Mouse (Mus musculus): ENCODE results near the gene Cth. TPM values are rescaled to one million over a fixed set of nuclear protein-coding genes. Genes with fewer than 3 reads are reported as not detected.

Cth gene
- polyA plus RNA-seq, 1 experiment from 2014 or later: 2.3 TPM

DNA sequence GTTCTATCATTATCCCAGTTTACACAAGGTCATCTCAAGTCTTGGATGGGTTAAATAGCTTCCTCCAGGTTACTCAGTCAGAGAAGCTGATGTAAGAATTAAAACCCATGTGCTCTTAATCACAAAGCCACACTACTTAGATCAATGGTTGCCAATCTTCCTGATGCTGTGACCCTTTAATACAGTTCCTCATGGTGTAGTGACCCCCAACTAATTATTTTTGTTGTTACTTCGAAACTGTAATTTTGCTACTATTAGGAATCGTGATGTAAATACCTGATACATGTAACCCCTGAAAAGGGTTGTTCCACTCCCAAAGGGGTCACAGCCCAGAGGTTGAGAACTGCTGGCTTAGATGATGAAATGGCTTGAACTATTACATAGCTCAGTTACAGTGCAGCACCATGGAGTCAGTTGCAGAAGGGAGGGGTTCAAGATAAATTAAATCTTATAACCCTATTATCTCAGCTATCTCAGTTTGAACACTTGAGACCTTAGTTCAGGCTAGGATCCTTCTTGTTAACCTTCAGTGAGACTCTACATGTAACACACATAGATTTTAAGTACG is 1.5 kb downstream of the Cth start:
- Histone ChIP-seq H3K27me3 (ENCODE audit: control insufficient read depth, insufficient read depth, low read length) (no peaks in the 10 kb centered on the region), H3K36me3 (replicated peaks; ENCODE audit: control insufficient read depth, insufficient read depth) (no peaks in the 10 kb centered on the region), H3K9me3 (ENCODE audit: control insufficient read depth, low read length) (no peaks in the 10 kb centered on the region), H3K4me3 (replicated peaks; ENCODE audit: low read length) (no peak overlapping the region), H3K4me2 (replicated peaks) (no peak overlapping the region), H3K27ac (no peak overlapping the region), H3K4me1 (replicated peaks; ENCODE audit: control insufficient read depth, insufficient read depth, low read length) (0 out of 2 replicates have a peak, but pooled peaks cover 2% of the 10 kb centered on the region), H3K9ac (no peak overlapping the region)
- ATAC-seq (ENCODE audit: low FRiP score) (no peak), DNase-seq (ENCODE audit: low spot score) (no peak)
- WGBS: 92% methylated on average over 3 of the region's 3 CpGs

DNA sequence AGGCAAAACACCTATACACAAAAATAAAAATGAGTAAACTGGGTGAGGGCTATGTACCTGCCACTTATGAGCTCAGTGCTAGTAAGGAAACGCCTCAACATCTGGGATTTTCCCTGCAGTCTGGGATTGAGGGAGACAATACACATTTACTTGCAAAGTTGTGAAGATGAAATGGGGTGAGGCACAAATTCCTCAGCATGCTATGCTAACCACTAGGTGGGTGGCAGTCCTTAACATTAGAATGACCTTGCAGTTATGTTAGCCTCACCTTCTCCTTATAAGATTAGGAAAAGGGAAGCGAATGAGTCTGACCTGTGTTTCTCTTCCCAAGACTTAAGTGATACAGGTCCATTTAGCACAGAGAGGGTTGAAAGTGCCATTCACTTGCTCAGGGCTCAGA is 3.5 kb downstream of the Cth start:
- ATAC-seq (ENCODE audit: low FRiP score) (no peak), DNase-seq (ENCODE audit: low spot score) (no peak)
- Histone ChIP-seq H3K36me3 (replicated peaks; ENCODE audit: control insufficient read depth, insufficient read depth) (no peaks in the 10 kb centered on the region), H3K27me3 (ENCODE audit: control insufficient read depth, insufficient read depth, low read length) (no peaks in the 10 kb centered on the region), H3K27ac (no peak overlapping the region), H3K4me2 (replicated peaks) (no peak overlapping the region), H3K9ac (no peak overlapping the region), H3K4me3 (replicated peaks; ENCODE audit: low read length) (no peak overlapping the region), H3K9me3 (ENCODE audit: control insufficient read depth, low read length) (no peaks in the 10 kb centered on the region), H3K4me1 (replicated peaks; ENCODE audit: control insufficient read depth, insufficient read depth, low read length) (0 out of 2 replicates have a peak, but pooled peaks cover 2% of the 10 kb centered on the region)
- 92% methylated on average over 2 of the region's 2 CpGs for WGBS

DNA sequence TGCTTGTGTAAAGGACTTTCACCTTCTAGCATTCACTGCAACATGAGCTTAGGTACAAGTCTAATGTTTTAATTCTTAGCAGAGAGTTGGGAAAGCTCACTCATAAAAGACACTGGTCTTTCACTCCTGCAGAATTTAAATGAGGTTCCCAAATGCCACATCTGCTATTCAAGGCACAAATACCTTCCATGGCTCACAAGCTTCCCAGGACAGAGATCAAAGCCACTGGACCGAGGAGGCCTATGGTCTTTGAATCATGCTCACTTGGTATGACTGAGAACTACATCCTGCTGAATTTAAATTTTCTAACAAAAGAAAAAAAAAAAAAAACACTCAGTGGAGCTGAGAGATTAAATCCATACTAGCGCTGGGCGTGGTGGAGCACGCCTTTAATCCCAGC is 8.5 kb downstream of the Cth start:
- H3K27ac ChIP-seq: no peak overlapping the region
- no peaks in the 10 kb centered on the region for H3K27me3 ChIP-seq (ENCODE audit: control insufficient read depth, insufficient read depth, low read length)
- DNase-seq (ENCODE audit: low spot score) (no peak), ATAC-seq (ENCODE audit: low FRiP score) (no peak)
- no peaks in the 10 kb centered on the region for H3K36me3 ChIP-seq (replicated peaks; ENCODE audit: control insufficient read depth, insufficient read depth)
- H3K9me3 ChIP-seq (ENCODE audit: control insufficient read depth, low read length): no peaks in the 10 kb centered on the region
- H3K4me3 ChIP-seq (replicated peaks; ENCODE audit: low read length): no peak overlapping the region
- no peak overlapping the region for H3K4me2 ChIP-seq (replicated peaks)
- H3K4me1 ChIP-seq (replicated peaks; ENCODE audit: control insufficient read depth, insufficient read depth, low read length): no peaks in the 10 kb centered on the region
- 66% methylated on average over 4 of the region's 4 CpGs for WGBS
- H3K9ac ChIP-seq: no peak overlapping the region

DNA sequence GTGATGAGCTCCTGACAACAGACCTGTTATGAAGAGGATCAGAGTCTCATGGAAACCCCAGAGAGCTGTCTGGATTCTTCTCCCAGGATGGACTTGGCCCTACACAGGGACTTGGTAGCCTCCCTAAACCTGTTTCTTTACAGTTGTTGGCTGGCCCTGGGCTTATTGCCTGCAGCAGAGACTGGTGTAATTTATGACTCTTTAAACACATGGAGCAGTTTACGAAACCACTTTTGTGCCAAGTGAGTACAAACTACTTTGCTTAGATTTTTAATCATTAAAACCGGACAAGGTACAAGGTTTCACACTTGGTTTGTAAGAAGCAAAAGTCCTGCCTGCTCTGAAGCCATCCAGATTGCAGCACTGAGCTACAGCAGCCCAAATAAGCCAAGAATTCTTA is 12.7 kb downstream of the Cth start:
- Histone ChIP-seq H3K4me3 (replicated peaks; ENCODE audit: low read length) (no peak overlapping the region), H3K9me3 (ENCODE audit: control insufficient read depth, low read length) (no peaks in the 10 kb centered on the region), H3K36me3 (replicated peaks; ENCODE audit: control insufficient read depth, insufficient read depth) (no peaks in the 10 kb centered on the region), H3K9ac (no peak overlapping the region), H3K27ac (no peak overlapping the region), H3K4me1 (replicated peaks; ENCODE audit: control insufficient read depth, insufficient read depth, low read length) (no peaks in the 10 kb centered on the region), H3K4me2 (replicated peaks) (no peak overlapping the region), H3K27me3 (ENCODE audit: control insufficient read depth, insufficient read depth, low read length) (no peaks in the 10 kb centered on the region)
- ATAC-seq (ENCODE audit: low FRiP score) (no peak), DNase-seq (ENCODE audit: low spot score) (no peak)
- whole genome bisulfite sequencing: 88% methylated on average over 2 of the region's 2 CpGs

DNA sequence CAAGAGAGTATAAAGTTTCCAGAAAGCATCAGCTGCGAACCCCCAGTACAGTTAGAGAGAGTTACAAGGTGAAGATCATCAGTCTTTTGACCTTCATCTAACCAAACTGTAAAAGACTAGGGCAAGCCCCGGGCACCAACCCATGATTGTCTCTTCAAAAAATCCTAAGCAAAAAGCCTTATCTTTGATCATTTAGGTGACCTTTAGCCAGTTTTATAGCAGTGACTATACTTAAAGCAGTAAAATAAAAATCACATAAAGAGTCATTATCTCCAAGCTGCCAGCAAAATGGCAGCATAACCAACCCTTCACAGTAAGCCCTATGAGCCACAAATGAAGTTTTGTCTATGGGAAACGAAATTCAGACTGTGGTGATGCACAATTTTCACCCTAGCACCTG is 14.6 kb downstream of the Cth start:
- Histone ChIP-seq H3K9me3 (ENCODE audit: control insufficient read depth, low read length) (no peaks in the 10 kb centered on the region), H3K4me2 (replicated peaks) (no peak overlapping the region), H3K27me3 (ENCODE audit: control insufficient read depth, insufficient read depth, low read length) (no peaks in the 10 kb centered on the region), H3K4me3 (replicated peaks; ENCODE audit: low read length) (no peak overlapping the region), H3K4me1 (replicated peaks; ENCODE audit: control insufficient read depth, insufficient read depth, low read length) (no peaks in the 10 kb centered on the region), H3K36me3 (replicated peaks; ENCODE audit: control insufficient read depth, insufficient read depth) (no peaks in the 10 kb centered on the region), H3K9ac (no peak overlapping the region), H3K27ac (no peak overlapping the region)
- DNase-seq (ENCODE audit: low spot score) (no peak), ATAC-seq (ENCODE audit: low FRiP score) (no peak)
- WGBS: 89% methylated on average over 3 of the region's 3 CpGs

DNA sequence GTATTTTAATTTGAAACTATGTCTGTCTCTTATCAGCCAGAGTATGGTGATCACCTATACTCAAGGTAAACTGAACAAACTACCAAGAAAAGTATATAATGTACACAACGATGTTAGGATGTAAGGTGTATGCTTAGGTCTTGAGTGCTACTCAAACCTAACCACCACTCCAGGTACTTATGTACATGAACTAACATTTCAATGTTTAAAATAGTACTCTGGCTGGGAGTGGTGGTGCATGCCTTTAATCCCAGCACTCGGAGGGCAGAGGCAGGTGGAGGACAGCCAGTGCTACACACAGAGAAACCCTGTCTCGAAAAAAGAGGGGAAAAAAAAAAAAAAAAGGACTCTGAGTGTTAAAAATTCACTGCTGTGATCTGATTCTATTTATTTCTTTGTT is 16.7 kb downstream of the Cth start:
- WGBS: 85% methylated on average over 3 of the region's 3 CpGs
- H3K36me3 ChIP-seq (replicated peaks; ENCODE audit: control insufficient read depth, insufficient read depth): no peaks in the 10 kb centered on the region
- no peak overlapping the region for H3K9ac ChIP-seq
- H3K9me3 ChIP-seq (ENCODE audit: control insufficient read depth, low read length): no peaks in the 10 kb centered on the region
- no peak overlapping the region for H3K4me3 ChIP-seq (replicated peaks; ENCODE audit: low read length)
- no peaks in the 10 kb centered on the region for H3K4me1 ChIP-seq (replicated peaks; ENCODE audit: control insufficient read depth, insufficient read depth, low read length)
- DNase-seq (ENCODE audit: low spot score) (no peak), ATAC-seq (ENCODE audit: low FRiP score) (no peak)
- H3K27me3 ChIP-seq (ENCODE audit: control insufficient read depth, insufficient read depth, low read length): no peaks in the 10 kb centered on the region
- no peak overlapping the region for H3K4me2 ChIP-seq (replicated peaks)
- no peak overlapping the region for H3K27ac ChIP-seq

DNA sequence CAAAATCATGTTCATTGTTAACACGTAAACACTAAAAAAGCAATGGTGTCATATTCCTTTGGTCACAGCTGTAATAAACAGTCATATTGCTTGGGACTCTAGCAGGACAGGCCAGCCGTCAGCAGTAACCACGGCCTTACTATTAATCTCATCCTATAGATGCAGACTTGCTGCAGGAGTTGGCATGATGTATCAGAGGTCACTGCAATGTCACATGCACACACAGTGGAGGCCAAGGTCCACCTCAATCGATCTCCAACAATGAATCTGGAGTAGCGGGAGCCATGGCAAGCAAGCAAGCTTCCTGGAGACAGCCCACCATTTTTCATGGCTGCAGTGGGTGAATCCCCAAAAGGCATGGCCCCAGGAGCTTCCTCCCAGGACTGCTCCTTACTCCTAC is 23.2 kb downstream of the Cth start:
- Histone ChIP-seq H3K9me3 (ENCODE audit: control insufficient read depth, low read length) (no peaks in the 10 kb centered on the region), H3K27ac (no peak overlapping the region), H3K9ac (no peak overlapping the region), H3K4me1 (replicated peaks; ENCODE audit: control insufficient read depth, insufficient read depth, low read length) (no peaks in the 10 kb centered on the region), H3K27me3 (ENCODE audit: control insufficient read depth, insufficient read depth, low read length) (no peaks in the 10 kb centered on the region), H3K4me2 (replicated peaks) (no peak overlapping the region), H3K36me3 (replicated peaks; ENCODE audit: control insufficient read depth, insufficient read depth) (no peaks in the 10 kb centered on the region), H3K4me3 (replicated peaks; ENCODE audit: low read length) (no peak overlapping the region)
- 89% methylated on average over 5 of the region's 5 CpGs for WGBS
- ATAC-seq (ENCODE audit: low FRiP score): no peak
- no peak for DNase-seq (ENCODE audit: low spot score)

DNA sequence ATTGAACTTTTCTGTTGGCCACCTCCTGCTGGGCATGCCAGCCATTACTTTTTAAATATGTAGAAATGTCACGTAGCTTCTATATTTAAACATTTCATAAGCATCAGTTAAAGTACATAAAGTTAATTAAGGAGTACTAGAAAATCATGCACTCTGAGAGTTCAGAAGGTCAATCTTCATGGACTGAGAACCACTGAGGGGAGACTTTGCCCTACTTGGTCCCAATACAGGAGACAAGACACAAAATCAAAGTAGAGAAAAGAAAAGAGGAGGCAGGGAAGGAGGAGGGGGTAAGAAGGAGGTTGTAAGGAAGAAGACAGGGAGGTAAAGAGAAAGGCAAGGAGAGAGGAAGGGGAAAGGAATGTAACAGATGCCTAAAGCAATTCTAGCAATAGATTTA is 24.9 kb downstream of the Cth start:
- Histone ChIP-seq H3K4me3 (replicated peaks; ENCODE audit: low read length) (no peak overlapping the region), H3K36me3 (replicated peaks; ENCODE audit: control insufficient read depth, insufficient read depth) (no peaks in the 10 kb centered on the region), H3K9me3 (ENCODE audit: control insufficient read depth, low read length) (no peaks in the 10 kb centered on the region), H3K27ac (no peak overlapping the region), H3K4me2 (replicated peaks) (no peak overlapping the region), H3K9ac (no peak overlapping the region), H3K27me3 (ENCODE audit: control insufficient read depth, insufficient read depth, low read length) (no peaks in the 10 kb centered on the region), H3K4me1 (replicated peaks; ENCODE audit: control insufficient read depth, insufficient read depth, low read length) (no peaks in the 10 kb centered on the region)
- 95% methylated on average over 1 of the region's 1 CpGs for WGBS
- no peak for ATAC-seq (ENCODE audit: low FRiP score)
- no peak for DNase-seq (ENCODE audit: low spot score)

DNA sequence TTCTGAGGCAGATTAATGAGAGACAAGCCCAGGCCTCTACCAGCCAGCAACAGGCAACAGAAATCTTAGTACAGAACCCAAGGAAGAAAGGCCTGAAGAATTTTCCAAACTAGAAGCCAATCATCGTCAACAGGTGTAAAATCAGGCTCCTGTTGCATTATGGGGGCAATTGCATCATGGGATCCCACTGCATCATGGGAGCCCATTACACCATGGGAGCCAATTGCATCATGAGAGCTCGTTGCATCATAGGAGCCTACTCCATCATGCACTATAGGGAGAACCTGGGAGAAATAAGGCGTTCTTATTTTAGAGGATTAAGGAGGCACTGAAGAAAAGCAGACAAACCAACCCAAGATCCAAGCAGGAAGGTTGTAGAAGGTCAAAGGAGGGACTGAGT is 27.2 kb downstream of the Cth start:
- Histone ChIP-seq H3K27me3 (ENCODE audit: control insufficient read depth, insufficient read depth, low read length) (no peaks in the 10 kb centered on the region), H3K4me2 (replicated peaks) (no peak overlapping the region), H3K9me3 (ENCODE audit: control insufficient read depth, low read length) (no peaks in the 10 kb centered on the region), H3K4me1 (replicated peaks; ENCODE audit: control insufficient read depth, insufficient read depth, low read length) (no peaks in the 10 kb centered on the region), H3K4me3 (replicated peaks; ENCODE audit: low read length) (no peak overlapping the region), H3K9ac (no peak overlapping the region), H3K36me3 (replicated peaks; ENCODE audit: control insufficient read depth, insufficient read depth) (no peaks in the 10 kb centered on the region), H3K27ac (no peak overlapping the region)
- ATAC-seq (ENCODE audit: low FRiP score) (no peak), DNase-seq (ENCODE audit: low spot score) (no peak)
- WGBS: 90% methylated on average over 3 of the region's 3 CpGs

DNA sequence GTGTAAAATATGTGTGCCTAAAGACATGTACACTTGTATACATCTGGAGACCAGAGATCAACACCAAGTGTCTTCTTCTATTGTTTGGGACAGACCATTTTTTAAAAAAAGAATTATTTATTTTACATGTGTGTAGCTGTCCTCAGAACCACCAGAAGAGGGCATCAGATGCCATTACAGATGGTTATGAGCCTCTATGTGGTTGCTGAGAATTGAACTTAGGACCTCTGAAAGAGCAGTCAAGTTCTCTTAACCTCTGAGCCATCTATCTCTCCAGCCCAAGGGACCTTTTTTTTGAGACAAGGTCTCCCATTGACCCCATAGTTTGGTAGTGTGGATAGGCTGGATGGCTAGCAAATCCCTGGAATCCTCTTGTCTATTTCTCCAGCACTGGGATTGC is 33.1 kb downstream of the Cth start:
- no peaks in the 10 kb centered on the region for H3K36me3 ChIP-seq (replicated peaks; ENCODE audit: control insufficient read depth, insufficient read depth)
- H3K4me3 ChIP-seq (replicated peaks; ENCODE audit: low read length): no peak overlapping the region
- DNase-seq (ENCODE audit: low spot score): no peak
- no peak overlapping the region for H3K9ac ChIP-seq
- no peak overlapping the region for H3K27ac ChIP-seq
- no peaks in the 10 kb centered on the region for H3K9me3 ChIP-seq (ENCODE audit: control insufficient read depth, low read length)
- no peak for ATAC-seq (ENCODE audit: low FRiP score)
- H3K27me3 ChIP-seq (ENCODE audit: control insufficient read depth, insufficient read depth, low read length): no peaks in the 10 kb centered on the region
- H3K4me2 ChIP-seq (replicated peaks): no peak overlapping the region
- no peaks in the 10 kb centered on the region for H3K4me1 ChIP-seq (replicated peaks; ENCODE audit: control insufficient read depth, insufficient read depth, low read length)

All from hindbrain, embryonic 14.5 days (tissue).